In genomic region chr14:24955891-24956410, GRCm38 (mm10) we compare ENCODE assay signal across 12 mouse cellular contexts.
"Had no signal": no experiment of that assay in that cellular context is flagged by ENCODE, and none has a peak within 500 bp of the region (broad histone marks: within the 10 kb centered on the region; RNA-seq: fewer than 3 reads in every experiment).

No protein-coding gene starts in this region.

- H3K27me3 ChIP-seq: limb, embryonic 13.5 days; neural tube, embryonic 15.5 days had no signal

- DNase-seq: kidney, postnatal 10 days; kidney, postnatal 4 days; lung, adult 18-20 months; right cerebral cortex, adult 18-20 months; right cerebral cortex, postnatal 25 days; thymus, postnatal 4 days had no signal

- H3K4me3 ChIP-seq: layer of hippocampus, adult 2 months; limb, embryonic 13.5 days; myocyte; neural tube, embryonic 15.5 days had no signal

- H3K9ac ChIP-seq: limb, embryonic 13.5 days; liver, embryonic 14.5 days; neural tube, embryonic 15.5 days had no signal

- H3K36me3 ChIP-seq: limb, embryonic 13.5 days; neural tube, embryonic 15.5 days had no signal

- H3K4me2 ChIP-seq: limb, embryonic 13.5 days; neural tube, embryonic 15.5 days had no signal

- H3K9me3 ChIP-seq: limb, embryonic 13.5 days; neural tube, embryonic 15.5 days had no signal

- H3K27ac ChIP-seq: limb, embryonic 13.5 days; liver, embryonic 14.5 days; stomach, postnatal 0 days had no signal
